ENCODE assay signal across 8 mouse cellular contexts in the genomic region with DNA sequence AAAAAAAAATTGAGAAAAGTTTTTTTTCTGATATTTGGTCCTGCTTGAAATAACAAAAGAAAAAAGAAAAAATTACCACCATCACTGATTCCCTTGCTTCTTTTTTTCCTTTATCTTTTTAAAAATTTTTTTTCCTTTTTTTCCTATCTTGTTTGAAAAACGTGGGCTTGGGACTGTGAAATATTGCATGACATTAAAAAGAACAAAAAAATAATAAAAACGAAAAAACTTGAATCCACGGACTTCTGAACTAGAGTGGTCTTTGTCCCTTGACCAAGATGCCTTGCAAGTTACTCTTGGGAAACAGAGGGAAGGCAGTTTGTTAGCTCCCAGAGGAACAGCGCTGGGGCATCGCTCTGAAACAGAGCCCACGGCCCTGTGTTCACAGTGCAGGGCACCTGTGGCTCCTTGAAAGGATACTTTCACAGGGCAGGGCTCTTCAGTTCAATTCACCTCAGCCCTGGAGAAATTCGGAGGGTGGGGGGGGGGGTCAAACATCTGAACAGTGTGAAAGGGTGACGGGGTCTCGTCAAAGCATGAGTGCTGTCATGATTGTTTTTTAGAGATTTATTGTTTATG. TPM values are rescaled to one million over a fixed set of nuclear protein-coding genes. Genes with fewer than 3 reads are reported as not detected.
DNase-seq lines count a peak whose midpoint lies in the region; ATAC-seq and TF ChIP-seq lines count a peak whose summit lies in the region.

No protein-coding gene starts in this region.

- TF ChIP-seq CTCF in gastrocnemius, adult 2 months (IDR thresholded peaks at IDR 0.05) = no peak
- TF ChIP-seq CTCF in E14TG2a.4 (conservative IDR thresholded peaks at IDR 0.05; ENCODE audit: low read length) = no peak

- peak overlapping the region; percentile 82 for H3K4me3 ChIP-seq in gastrocnemius, adult 2 months
- H3K4me3 ChIP-seq in E14TG2a.4 (replicated peaks; ENCODE audit: low read length) (peak overlapping the region; percentile 79), macrophage (ENCODE audit: inconsistent target) (peak overlapping the region; percentile 51)
- peak overlapping the region; percentile 68 for H3K4me3 ChIP-seq in heart, embryonic 16.5 days (ENCODE audit: low read length)

- peaks cover 11% of the 10 kb centered on the region; the same call in 1 of the 2 replicates for H3K36me3 ChIP-seq in E14TG2a.4 (ENCODE audit: insufficient read depth, low read length)
- H3K36me3 ChIP-seq in heart, embryonic 16.5 days (ENCODE audit: control insufficient read depth, insufficient read depth) = no peaks in the 10 kb centered on the region
- no peaks in the 10 kb centered on the region for H3K36me3 ChIP-seq in macrophage (ENCODE audit: inconsistent target)

- H3K27ac ChIP-seq in gastrocnemius, adult 2 months = peak overlapping the region; percentile 87
- H3K27ac ChIP-seq in heart, embryonic 16.5 days (ENCODE audit: low read length) = no peak overlapping the region; the same call in 1 of the 2 replicates
- H3K27ac ChIP-seq in macrophage = no peak overlapping the region

- peaks cover 74% of the 10 kb centered on the region for H3K4me1 ChIP-seq in E14TG2a.4 (replicated peaks; ENCODE audit: low read depth, low read length)
- peaks cover 15% of the 10 kb centered on the region for H3K4me1 ChIP-seq in heart, embryonic 16.5 days (ENCODE audit: control insufficient read depth, insufficient read depth, low read length)

- peak overlapping the region; percentile 72 for H3K4me2 ChIP-seq in heart, embryonic 16.5 days (ENCODE audit: low read depth, low read length)

- no peaks in the 10 kb centered on the region for H3K27me3 ChIP-seq in E14TG2a.4 (ENCODE audit: insufficient read depth, low read length)
- no peaks in the 10 kb centered on the region for H3K27me3 ChIP-seq in heart, embryonic 16.5 days (ENCODE audit: control insufficient read depth, insufficient read depth, low read length)

- peak overlapping the region; percentile 77 for H3K9ac ChIP-seq in heart, embryonic 16.5 days (ENCODE audit: low read length)

- intact Hi-C loops in gastrocnemius, adult 2 months (cut with DNase I) = no loop called here

- H3K9me3 ChIP-seq in E14TG2a.4 (ENCODE audit: low read length) = no peaks in the 10 kb centered on the region
- no peaks in the 10 kb centered on the region for H3K9me3 ChIP-seq in heart, embryonic 16.5 days (replicated peaks; ENCODE audit: control insufficient read depth, low read length)

- no peaks in the 10 kb centered on the region for H3K79me2 ChIP-seq in macrophage (ENCODE audit: inconsistent target)

- 31% methylated on average over 9 of the region's 9 CpGs for WGBS in heart, embryonic 16.5 days
- 50% methylated on average over 7 of the region's 9 CpGs for WGBS in macrophage (ENCODE audit: missing documents)

- DNase-seq in gastrocnemius, adult 2 months = no peak
- DNase-seq in gastrocnemius, adult 18-20 months (ENCODE audit: low spot score) = no peak
- no peak for DNase-seq in adrenal gland, postnatal 25 days
- DNase-seq in urinary bladder, postnatal 36 days (ENCODE audit: low spot score in 2 of 2) = no peak

- ATAC-seq in heart, embryonic 16.5 days (replicated peaks; ENCODE audit: extremely low read depth, insufficient read depth, low FRiP score) = no peak
- no peak for ATAC-seq in megakaryocyte progenitor cell, adult 5-6 weeks (replicated peaks; ENCODE audit: poor library complexity)

RNA-seq across cellular contexts. Expression of gene Ier2, which starts 22.6 kb away (rescaled TPM):
- 1 to 10 TPM; 5.9 to 6.5 TPM for total RNA-seq in gastrocnemius, adult 2 months (2021)
- total RNA-seq in gastrocnemius, adult 18-20 months (2021) = 1 to 10 TPM; 4.7 to 8.3 TPM
- 43.0 and 43.3 TPM in 2 replicates for polyA plus RNA-seq in heart, embryonic 16.5 days (2015; fragmentation: Nextera tagmentation; extraction: Ambion mirVana)
- total RNA-seq in macrophage (2018; cell fraction: chromatin; rRNA removed) = 100 to 1,000 TPM in 11 of 26 experiments, 10 to 100 TPM in 14, 1 to 10 TPM in 1; 8.1 to 794 (median 83.2) TPM
- total RNA-seq in macrophage (2018; cell fraction: cytosol; rRNA removed) = 1,000 to 10,000 TPM in 1 of 26 experiments, 100 to 1,000 TPM in 16, 10 to 100 TPM in 9; 12.7 to 1,041 (median 226) TPM
- 1,000 to 10,000 TPM in 1 of 26 experiments, 100 to 1,000 TPM in 15, 10 to 100 TPM in 10; 18.1 to 1,358 (median 213) TPM for total RNA-seq in macrophage (2018; cell fraction: nucleus; rRNA removed)
- 13.1 to 24.0 TPM (median 23.6 TPM) in 3 replicates for polyA plus RNA-seq in macrophage (2018)
- total RNA-seq in megakaryocyte progenitor cell, adult 5-6 weeks (2015) = 43.5 and 61.9 TPM in 2 replicates
- total RNA-seq in megakaryocyte progenitor cell, adult 5-6 weeks (2017) = 34.4 and 49.8 TPM in 2 replicates
- total RNA-seq in adrenal gland, postnatal 25 days (2021) = 19.6 and 22.3 TPM in 2 replicates

RNA-seq across cellular contexts. Expression of gene Trmt1, which starts 46.0 kb away (rescaled TPM):
- total RNA-seq in gastrocnemius, adult 2 months (2021) = 10 to 100 TPM; 45.6 to 57.5 TPM
- total RNA-seq in gastrocnemius, adult 18-20 months (2021) = 10 to 100 TPM; 47.0 to 51.4 TPM
- polyA plus RNA-seq in heart, embryonic 16.5 days (2015; fragmentation: Nextera tagmentation; extraction: Ambion mirVana) = 43.2 and 46.7 TPM in 2 replicates
- total RNA-seq in macrophage (2018; cell fraction: chromatin; rRNA removed) = 100 to 1,000 TPM; 145 to 258 (median 188) TPM
- total RNA-seq in macrophage (2018; cell fraction: cytosol; rRNA removed) = 10 to 100 TPM; 23.1 to 41.2 (median 31.8) TPM
- 100 to 1,000 TPM in 18 of 26 experiments, 10 to 100 TPM in 8; 58.4 to 242 (median 112) TPM for total RNA-seq in macrophage (2018; cell fraction: nucleus; rRNA removed)
- 24.6 to 51.1 TPM (median 43.5 TPM) in 3 replicates for polyA plus RNA-seq in macrophage (2018)
- 56.0 and 64.4 TPM in 2 replicates for total RNA-seq in megakaryocyte progenitor cell, adult 5-6 weeks (2015)
- 82.2 and 84.4 TPM in 2 replicates for total RNA-seq in megakaryocyte progenitor cell, adult 5-6 weeks (2017)
- total RNA-seq in adrenal gland, postnatal 25 days (2021) = 75.1 and 83.9 TPM in 2 replicates

RNA-seq across cellular contexts. Expression of gene Nacc1, which starts 47.6 kb away (rescaled TPM):
- total RNA-seq in gastrocnemius, adult 2 months (2021) = 10 to 100 TPM; 18.7 to 24.3 TPM
- total RNA-seq in gastrocnemius, adult 18-20 months (2021) = 10 to 100 TPM; 19.3 to 22.8 TPM
- polyA plus RNA-seq in heart, embryonic 16.5 days (2015; fragmentation: Nextera tagmentation; extraction: Ambion mirVana) = 11.7 and 14.4 TPM in 2 replicates
- total RNA-seq in macrophage (2018; cell fraction: chromatin; rRNA removed) = 10 to 100 TPM; 29.2 to 67.2 (median 42.0) TPM
- 10 to 100 TPM; 49.3 to 73.4 (median 60.7) TPM for total RNA-seq in macrophage (2018; cell fraction: cytosol; rRNA removed)
- total RNA-seq in macrophage (2018; cell fraction: nucleus; rRNA removed) = 10 to 100 TPM; 42.8 to 95.1 (median 62.2) TPM
- polyA plus RNA-seq in macrophage (2018) = 42.2 to 61.4 TPM (median 49.6 TPM) in 3 replicates
- 71.6 and 77.1 TPM in 2 replicates for total RNA-seq in megakaryocyte progenitor cell, adult 5-6 weeks (2015)
- 50.9 and 53.5 TPM in 2 replicates for total RNA-seq in megakaryocyte progenitor cell, adult 5-6 weeks (2017)
- total RNA-seq in adrenal gland, postnatal 25 days (2021) = 73.9 and 76.0 TPM in 2 replicates
